Mouse (Mus musculus) myocyte (in vitro differentiated cells): ENCODE data around the gene Ptprm.

Source experiments
- CEBPB ChIP-seq: IDR thresholded peaks from 2 replicates; pipeline ENCODE4 v1.6.1; 2011; ENCODE audit warnings: mild to moderate bottlenecking, moderate library complexity; ENCODE audit not compliant: poor library complexity, insufficient read depth, severe bottlenecking
- E2F4 ChIP-seq: IDR thresholded peaks from one replicate; pipeline ENCODE4 v1.6.1; 2011; ENCODE audit warnings: mild to moderate bottlenecking, control low read depth, moderate library complexity; ENCODE audit not compliant: insufficient read depth
- MAX ChIP-seq: IDR thresholded peaks from one replicate; pipeline ENCODE4 v1.6.1; 2011; ENCODE audit warnings: low read depth, mild to moderate bottlenecking, control low read depth
- MYOD1 ChIP-seq, 3 experiments: IDR thresholded peaks; one replicate each; pipeline ENCODE4 v1.6.1; 2011; ENCODE audit warnings: control low read depth in 2 of 3, low read depth in 2 of 3, mild to moderate bottlenecking in 2 of 3, moderate library complexity in 1 of 3; ENCODE audit not compliant: insufficient read length in 2 of 3, control insufficient read depth in 1 of 3
- MYOG ChIP-seq, 3 experiments: IDR thresholded peaks; one replicate each; pipeline ENCODE4 v1.6.1; 2011; ENCODE audit warnings: control low read depth in 2 of 3, low read depth in 2 of 3, mild to moderate bottlenecking in 2 of 3; ENCODE audit not compliant: insufficient read length in 2 of 3, control insufficient read depth in 1 of 3, insufficient read depth in 1 of 3
- POLR2A ChIP-seq: IDR thresholded peaks from one replicate; pipeline ENCODE4 v1.6.1; 2011; ENCODE audit warnings: low read depth, mild to moderate bottlenecking, control low read depth, moderate library complexity; ENCODE audit not compliant: insufficient read length
- POLR2AphosphoS2 ChIP-seq: IDR thresholded peaks from one replicate; pipeline ENCODE4 v1.6.1; 2011; ENCODE audit warnings: low read depth, control low read depth; ENCODE audit not compliant: insufficient read length
- TCF12 ChIP-seq: IDR thresholded peaks from one replicate; pipeline ENCODE4 v1.6.1; 2011; ENCODE audit warnings: mild to moderate bottlenecking, control low read depth; ENCODE audit not compliant: poor library complexity, insufficient read depth, severe bottlenecking
- TCF3 ChIP-seq: IDR thresholded peaks from one replicate; pipeline ENCODE4 v1.6.1; 2011; ENCODE audit warnings: low read depth, control low read depth; ENCODE audit not compliant: insufficient read length
- USF1 ChIP-seq: IDR thresholded peaks from one replicate; pipeline ENCODE4 v1.6.1; 2011; ENCODE audit warnings: low read depth, mild to moderate bottlenecking, control low read depth, moderate library complexity

DNA sequence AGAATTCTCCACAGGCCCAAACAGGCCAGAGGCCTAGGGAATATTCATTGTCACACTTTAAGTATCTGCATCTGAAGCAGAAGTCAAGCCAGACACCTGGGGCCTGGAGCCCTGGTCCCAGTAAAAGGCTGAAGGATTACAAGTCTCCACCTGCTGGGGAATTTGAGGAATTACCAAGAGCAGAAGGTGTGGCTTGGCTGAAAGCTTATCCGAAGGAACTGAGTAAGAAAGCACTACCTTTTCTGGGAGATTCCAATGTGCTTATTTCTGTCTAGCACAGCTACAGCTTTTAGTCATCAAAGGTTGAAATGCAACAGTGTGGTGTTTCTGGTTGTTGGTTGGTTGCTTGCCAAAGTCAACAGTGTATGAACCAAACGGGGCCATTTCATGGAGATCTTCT lies 178.4 kb downstream of the Ptprm start:
- TF ChIP-seq POLR2A: no peak
- no peak for TF ChIP-seq TCF3
- no peak for TF ChIP-seq MAX
- no peak for TF ChIP-seq E2F4
- TF ChIP-seq POLR2AphosphoS2: no peak
- no peak for TF ChIP-seq CEBPB
- no peak for TF ChIP-seq MYOG (IDR thresholded peaks at IDR 0.05; ENCODE audit: control insufficient read depth in 1 of 3, insufficient read depth in 1 of 3, insufficient read length in 2 of 3, low read depth in 2 of 3)
- TF ChIP-seq USF1: no peak
- no peak for TF ChIP-seq TCF12
- no peak for TF ChIP-seq MYOD1 (IDR thresholded peaks at IDR 0.05; ENCODE audit: control insufficient read depth in 1 of 3, insufficient read length in 2 of 3, low read depth in 2 of 3)
